Mouse (Mus musculus): Measurements from ENCODE around the gene Usp12.

GRCm38 (mm10) chr5:146757921-146758320, 36.9 kb downstream of the Usp12 start:
- TF ChIP-seq POLR2A (IDR thresholded peaks at IDR 0.05; ENCODE audit: low read depth, low read length): no peak
- no peak for TF ChIP-seq CTCF (IDR thresholded peaks at IDR 0.05; ENCODE audit: borderline replicate concordance, insufficient read depth, low read length)
